Mouse (Mus musculus): ENCODE results near the gene Larp4.

DNA sequence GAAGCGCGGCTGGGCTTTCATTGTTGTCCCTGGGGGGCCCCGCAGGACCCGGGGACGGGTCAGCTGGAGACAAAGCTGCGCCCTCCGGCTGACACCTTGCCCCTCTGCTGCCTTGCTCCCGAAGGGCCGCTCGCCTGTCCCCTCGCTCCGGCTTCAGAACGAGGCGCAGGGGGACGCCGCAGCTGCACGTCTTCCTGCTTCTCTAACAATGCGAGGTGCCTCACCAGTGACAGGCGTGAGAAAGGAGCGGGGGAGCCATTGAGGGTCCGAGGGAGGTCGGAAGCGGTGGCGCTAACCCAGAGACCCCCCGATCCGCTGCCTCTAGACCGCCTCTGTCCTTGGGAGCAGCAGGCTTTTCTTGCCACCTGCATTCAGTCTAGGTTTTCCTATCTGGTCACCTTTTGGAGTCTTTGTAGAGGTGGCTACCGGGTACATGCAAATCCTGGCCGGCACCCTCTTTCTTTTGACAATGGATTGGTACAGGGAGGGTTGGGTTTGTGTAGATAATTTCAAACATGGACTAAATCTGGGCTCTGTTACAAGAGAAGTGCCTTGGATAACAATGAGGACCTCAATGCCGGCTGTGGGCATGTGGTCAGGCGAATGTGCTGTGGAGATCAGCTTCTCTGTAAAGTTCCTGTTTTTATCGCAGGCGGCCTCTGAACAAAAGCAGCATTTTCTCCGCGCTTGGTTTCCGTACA is 69.3 kb downstream of the Larp4 start:
- TF ChIP-seq MAX (IDR thresholded peaks at IDR 0.05; ENCODE audit: low read length) (peak; percentile 86), NELFE (IDR thresholded peaks at IDR 0.05; ENCODE audit: low read depth, low read length) (no peak; the same call in 1 of the 2 replicates), ZMIZ1 (IDR thresholded peaks at IDR 0.05; ENCODE audit: low read depth, low read length) (no peak)

Measured in MEL (cell line).